Mouse (Mus musculus) CH12.LX (cell line): Measurements from ENCODE around the gene Fbxo11. TPM values are rescaled to one million over a fixed set of nuclear protein-coding genes. Genes with fewer than 3 reads are reported as not detected.

Experiments used
- DNase-seq: peaks from one replicate; pipeline ENCODE4 v3.0.0-alpha.2; 2013; ENCODE audit errors: extremely low read depth
- H3K27ac ChIP-seq: 2 replicates; pipeline ENCODE4 v1.5.1; 2012; ENCODE audit warnings: low read depth, mild to moderate bottlenecking, control low read depth, moderate library complexity; ENCODE audit not compliant: insufficient read depth
- H3K27me3 ChIP-seq: replicated peaks from 2 replicates; pipeline ENCODE3; 2012; ENCODE audit warnings: inconsistent platforms
- H3K36me3 ChIP-seq, 2 experiments: replicated peaks in 1 of 2; 2 replicates each; pipeline versions ENCODE3 to v1.6.1; 2012; ENCODE audit warnings: inconsistent platforms in 1 of 2, low read length in 1 of 2, mild to moderate bottlenecking in 1 of 2, mixed read lengths in 1 of 2, moderate library complexity in 1 of 2; ENCODE audit not compliant: control insufficient read depth in 1 of 2, insufficient read depth in 1 of 2
- H3K4me1 ChIP-seq, 2 experiments: 2 replicates each; pipeline ENCODE4 v1.6.1; 2012; ENCODE audit warnings: inconsistent platforms in 1 of 2, moderate library complexity in 1 of 2; ENCODE audit not compliant: insufficient read depth in 2 of 2, control insufficient read depth in 1 of 2
- H3K4me2 ChIP-seq: 2 replicates; pipeline ENCODE4 v1.6.1; 2012; ENCODE audit warnings: low read depth, mild to moderate bottlenecking, control low read depth; ENCODE audit not compliant: poor library complexity, insufficient read depth, severe bottlenecking
- H3K4me3 ChIP-seq, 3 experiments: fragments of 150-350 bp in 1 of 3; sonication (generic) in 1 of 3; replicated peaks in 1 of 3; 2 replicates each; pipeline versions ENCODE3 to v1.5.1; 2011 to 2012; ENCODE audit warnings: low read depth in 2 of 3, low read length in 2 of 3, mild to moderate bottlenecking in 2 of 3, moderate library complexity in 2 of 3, control low read depth in 1 of 3, improper control_type of control experiment in 1 of 3, inconsistent platforms in 1 of 3, mixed read lengths in 1 of 3; ENCODE audit not compliant: poor library complexity in 1 of 3
- H3K79me2 ChIP-seq: replicated peaks from 2 replicates; pipeline ENCODE4 v1.6.1; 2012; ENCODE audit warnings: mild to moderate bottlenecking, moderate library complexity; ENCODE audit not compliant: control insufficient read depth, poor library complexity, insufficient read depth, severe bottlenecking; ENCODE audit errors: extremely low read depth
- H3K9ac ChIP-seq: 2 replicates; pipeline ENCODE4 v1.6.1; 2012; ENCODE audit warnings: low read depth, mild to moderate bottlenecking, control low read depth, moderate library complexity; ENCODE audit not compliant: insufficient read depth
- H3K9me3 ChIP-seq: replicated peaks from 2 replicates; pipeline ENCODE3; 2012; ENCODE audit warnings: low read length, inconsistent platforms, mixed read lengths
- CTCF ChIP-seq, 2 experiments: IDR thresholded peaks in 1 of 2; conservative IDR thresholded peaks in 1 of 2; 2 replicates each; pipeline ENCODE4 v1.5.1; 2011 to 2012; ENCODE audit warnings: low read depth in 2 of 2, low read length in 2 of 2, improper control_type of control experiment in 1 of 2, inconsistent platforms in 1 of 2, mild to moderate bottlenecking in 1 of 2, moderate library complexity in 1 of 2
- ETS1 ChIP-seq: conservative IDR thresholded peaks from 2 replicates; pipeline ENCODE4 v1.6.1; 2012; ENCODE audit warnings: low read depth, mild to moderate bottlenecking, inconsistent platforms, low read length, improper control_type of control experiment, moderate library complexity
- MEF2A ChIP-seq: IDR thresholded peaks from 2 replicates; pipeline ENCODE4 v1.6.1; 2014; ENCODE audit warnings: low read depth, mild to moderate bottlenecking, inconsistent platforms, low read length, improper control_type of control experiment, borderline replicate concordance
- MXI1 ChIP-seq: IDR thresholded peaks from 2 replicates; pipeline ENCODE4 v1.6.1; 2011; ENCODE audit warnings: mild to moderate bottlenecking, low read depth, low read length, improper control_type of control experiment
- RAD21 ChIP-seq: IDR thresholded peaks from 2 replicates; pipeline ENCODE4 v1.6.1; 2011; ENCODE audit warnings: low read depth, mild to moderate bottlenecking, low read length, improper control_type of control experiment, moderate library complexity
- SMC3 ChIP-seq: IDR thresholded peaks from 2 replicates; pipeline ENCODE4 v1.6.1; 2011; ENCODE audit warnings: low read depth, low read length, improper control_type of control experiment
- ZC3H11A ChIP-seq: IDR thresholded peaks from 2 replicates; pipeline ENCODE4 v1.6.1; 2012; ENCODE audit warnings: low read depth, mild to moderate bottlenecking, inconsistent platforms, low read length, improper control_type of control experiment
- dilution Hi-C: fragments of 300-500 bp; cut with MboI; formaldehyde crosslinking; loops from 2 replicates; pipeline ENCODE4 v1.14.3; 2020; ENCODE audit warnings: low sequenced_read_pairs; ENCODE audit not compliant: extremely low pct_unique_long_range_greater_than_20kb, extremely low pct_ligation_motif_present
- in situ Hi-C: fragments of 300-500 bp; cut with MboI; formaldehyde crosslinking; loops from 3 replicates; pipeline ENCODE4 v1.14.3; 2019; ENCODE audit warnings: low sequenced_read_pairs, low pct_ligation_motif_present, low pct_unique_long_range_greater_than_20kb, mixed read lengths
- polyA plus RNA-seq: library from polyadenylated mRNA; unstranded; fragments of >175 nt; gene quantifications from 2 replicates; pipeline ENCODE4 v1.2.1, GENCODE M21; 2012; ENCODE audit warnings: low read depth; ENCODE audit not compliant: insufficient read length
- total RNA-seq, 2 experiments: library from RNA; depleted of rRNA; stranded (reverse); fragments of 300-350 nt in 1 of 2; fragments of >200 nt in 1 of 2; gene quantifications; 2 replicates each; pipeline ENCODE4 v1.2.3; 2012 to 2014

Gene Fbxo11
- total and polyA plus RNA-seq, 3 experiments = 37.6 to 61.8 (median 61.0) TPM

- in situ Hi-C loops = loop anchor here (10.0 to 25.0 kb wide), 2 partner anchors 64 to 262 kb away; no protein-coding TSS in a partner anchor
- peak; percentile 74 for DNase-seq
- peaks cover 2 to 3% of the 10 kb centered on the region in 2 experiments; a peak in 1 of 4 replicates for H3K4me1 ChIP-seq
- H3K4me2 ChIP-seq = no peak overlapping the region
- no peak overlapping the region for H3K27ac ChIP-seq
- H3K36me3 ChIP-seq = no peaks in the 10 kb centered on the region
- no peaks in the 10 kb centered on the region for H3K9me3 ChIP-seq
- dilution Hi-C loops = no loop called here
- no peak overlapping the region for H3K4me3 ChIP-seq
- H3K9ac ChIP-seq = no peak overlapping the region
- TF ChIP-seq CTCF (conservative IDR thresholded peaks at IDR 0.05 in 1 of 2, IDR thresholded peaks at IDR 0.05 in 1 of 2; ENCODE audit: low read depth in 2 of 2, low read length in 2 of 2) = peak; percentile 91 to 96
- peak; percentile 32; the same call in 1 of the 2 replicates for TF ChIP-seq MEF2A
- TF ChIP-seq ZC3H11A = peak; percentile 46; the same call in 1 of the 2 replicates
- no peak for TF ChIP-seq ETS1
- peak; percentile 96 for TF ChIP-seq SMC3
- TF ChIP-seq RAD21 = peak; percentile 98
- TF ChIP-seq MXI1 = no peak
- no peaks in the 10 kb centered on the region for H3K79me2 ChIP-seq
- no peaks in the 10 kb centered on the region for H3K27me3 ChIP-seq
Measured at GRCm38 (mm10) chr17:87948965-87949584, 116.0 kb downstream of the Fbxo11 start.

Other genes with a start within 250 kb of the Fbxo11 start
- gene Rpl36-ps4, start 144.3 kb downstream of the Fbxo11 start, total RNA-seq (2012; rRNA removed) = not detected in 2 replicates
- not detected in 2 replicates for gene Rpl36-ps4, start 144.3 kb downstream of the Fbxo11 start, total RNA-seq (2014; rRNA removed)
- not detected in 2 replicates for gene Rpl36-ps4, start 144.3 kb downstream of the Fbxo11 start, polyA plus RNA-seq
- 79.3 and 84.7 TPM in 2 replicates for gene Msh6, start 90.2 kb downstream of the Fbxo11 start, total RNA-seq (2012; rRNA removed)
- gene Msh6, start 90.2 kb downstream of the Fbxo11 start, total RNA-seq (2014; rRNA removed) = 72.9 and 76.5 TPM in 2 replicates
- 79.0 and 79.5 TPM in 2 replicates for gene Msh6, start 90.2 kb downstream of the Fbxo11 start, polyA plus RNA-seq